Mouse (Mus musculus): ENCODE results near the gene Gpr3.

Gpr3 gene

GRCm38 (mm10) chr4:133198337-133199180 lies 13.8 kb downstream of the Gpr3 start:
- DNase-seq (ENCODE audit: low spot score in 2 of 2), result no peak

GRCm38 (mm10) chr4:133197801-133198286 lies 14.5 kb downstream of the Gpr3 start:
- no peak for DNase-seq (ENCODE audit: low spot score in 2 of 2)

GRCm38 (mm10) chr4:133197355-133197754 lies 15.0 kb downstream of the Gpr3 start:
- DNase-seq (ENCODE audit: low spot score in 2 of 2), result no peak

- DNase-seq (ENCODE audit: low spot score in 2 of 2), result peak in 1 of 2 experiments; percentile 50
Observed at GRCm38 (mm10) chr4:133196852-133197251, 15.5 kb downstream of the Gpr3 start.

- no peak for DNase-seq (ENCODE audit: low spot score in 2 of 2)
Observed at GRCm38 (mm10) chr4:133196136-133196535, 16.2 kb downstream of the Gpr3 start.

GRCm38 (mm10) chr4:133195014-133195413 lies 17.3 kb downstream of the Gpr3 start:
- no peak for DNase-seq (ENCODE audit: low spot score in 2 of 2)

DNA sequence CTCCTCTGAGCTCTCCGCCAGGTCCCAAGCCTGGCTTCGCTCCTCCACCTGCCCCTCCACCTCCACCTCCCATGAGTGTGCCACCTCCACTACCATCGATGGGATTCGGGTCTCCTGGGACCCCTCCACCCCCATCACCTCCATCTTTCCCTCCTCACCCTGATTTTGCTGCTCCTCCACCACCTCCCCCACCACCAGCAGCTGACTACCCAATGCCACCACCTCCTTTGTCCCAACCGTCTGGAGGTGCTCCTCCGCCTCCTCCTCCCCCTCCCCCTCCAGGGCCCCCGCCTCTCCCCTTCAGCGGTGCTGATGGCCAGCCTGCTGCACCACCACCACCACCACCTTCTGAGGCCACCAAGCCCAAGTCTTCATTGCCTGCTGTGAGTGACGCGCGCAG lies 17.9 kb downstream of the Gpr3 start:
- DNase-seq (ENCODE audit: low spot score in 2 of 2), result no peak

DNA sequence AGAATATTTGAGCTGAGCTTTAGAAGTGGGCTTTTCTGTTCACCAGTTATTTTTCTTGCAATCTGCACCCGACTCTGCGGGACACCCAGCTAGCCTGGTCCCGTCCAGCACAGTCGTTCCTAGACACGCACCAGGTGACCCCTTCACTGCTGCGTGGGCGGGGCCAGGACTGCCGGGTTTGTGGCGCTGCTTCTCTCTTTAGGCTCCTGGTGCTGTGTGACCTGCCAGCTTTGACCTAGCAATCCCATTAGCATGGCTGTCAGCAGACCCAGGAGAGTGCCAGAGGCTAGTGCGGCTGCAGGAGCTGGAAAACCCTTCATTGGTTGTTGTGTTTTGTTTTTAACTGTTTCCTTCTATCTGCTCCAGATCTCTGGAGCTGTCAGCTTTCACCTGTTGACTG lies 22.9 kb downstream of the Gpr3 start:
- no peak for DNase-seq (ENCODE audit: low spot score in 2 of 2)

DNA sequence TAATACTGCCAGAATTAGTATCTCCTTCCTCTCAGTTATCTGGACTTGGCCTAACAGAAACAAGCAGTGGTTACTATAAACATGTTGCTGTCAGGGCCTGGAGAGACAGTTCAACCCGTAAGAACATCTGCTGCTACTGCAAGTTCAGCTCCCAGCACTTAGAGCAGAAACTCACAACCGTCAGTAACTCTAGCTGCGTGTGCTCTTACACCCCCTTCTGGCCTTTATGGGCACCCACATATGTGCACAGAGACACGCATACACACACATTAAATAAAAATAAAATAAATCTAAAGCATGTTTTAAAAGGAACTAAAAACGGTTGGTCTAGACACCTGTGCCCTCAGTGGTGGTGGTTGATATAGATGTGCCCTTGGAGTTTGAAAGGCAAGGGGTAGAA lies 25.5 kb downstream of the Gpr3 start:
- DNase-seq (ENCODE audit: low spot score in 2 of 2), result no peak

DNA sequence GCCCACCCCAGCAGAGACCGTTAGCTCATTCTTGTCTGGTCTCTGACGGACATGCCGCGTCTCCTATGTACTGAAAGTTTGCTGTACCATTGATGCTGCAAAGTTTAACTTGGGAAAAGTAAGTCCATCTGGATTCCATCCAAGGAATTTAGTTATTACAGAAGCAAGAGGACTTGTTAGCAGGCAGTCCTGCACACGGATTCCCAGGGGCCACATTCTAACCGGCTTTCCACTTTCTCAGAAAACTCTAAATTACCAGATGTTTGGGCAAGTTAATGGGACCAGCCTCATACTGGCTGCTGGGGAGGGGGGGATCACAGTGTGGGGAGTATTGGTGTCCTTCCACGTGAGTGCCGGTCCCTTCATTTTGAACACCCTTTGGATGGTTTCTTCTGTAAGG lies 26.4 kb downstream of the Gpr3 start:
- no peak for DNase-seq (ENCODE audit: low spot score in 2 of 2)

DNA sequence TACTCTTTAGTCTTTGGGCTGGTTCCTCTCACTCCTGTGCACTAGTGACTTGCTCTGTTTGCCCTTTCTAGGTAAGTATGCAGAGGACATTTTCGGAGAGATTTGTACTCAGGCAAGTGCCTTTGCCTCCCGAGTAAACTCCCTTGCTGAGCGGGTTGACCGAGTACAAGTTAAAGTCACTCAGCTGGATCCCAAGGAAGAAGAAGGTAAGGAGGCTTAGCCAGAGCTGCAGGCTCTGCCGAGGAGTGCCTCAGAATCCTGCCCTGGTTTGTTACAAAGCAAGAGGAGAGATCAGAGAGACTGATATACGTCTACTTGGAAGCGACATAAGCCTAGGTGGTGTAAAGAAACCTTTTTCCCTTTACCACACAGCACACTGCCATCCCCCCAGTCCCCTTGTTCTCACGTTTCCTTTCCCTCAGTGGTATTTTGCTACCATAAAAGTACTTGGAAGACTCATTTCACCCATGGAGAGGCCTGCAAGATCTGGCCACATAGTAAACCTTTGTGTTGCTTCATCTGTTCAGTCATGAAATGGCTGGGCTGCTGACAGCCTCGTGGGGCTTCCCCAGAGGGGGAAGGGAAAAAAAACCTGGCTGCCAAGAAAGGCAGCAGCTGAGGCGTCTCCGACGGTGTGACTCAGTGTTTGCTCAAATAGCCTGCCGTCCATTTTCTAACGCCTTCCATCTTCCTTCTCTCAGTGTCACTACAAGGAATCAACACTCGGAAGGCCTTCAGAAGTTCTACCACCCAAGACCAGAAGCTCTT lies 27.3 kb downstream of the Gpr3 start:
- peak in 1 of 2 experiments; percentile 50 for DNase-seq (ENCODE audit: low spot score in 2 of 2)

GRCm38 (mm10) chr4:133184031-133184897 lies 28.1 kb downstream of the Gpr3 start:
- DNase-seq (ENCODE audit: low spot score in 2 of 2), result no peak

- DNase-seq (ENCODE audit: low spot score in 2 of 2), result no peak
Observed at GRCm38 (mm10) chr4:133182439-133183033, 29.8 kb downstream of the Gpr3 start.

GRCm38 (mm10) chr4:133179258-133179657 lies 33.1 kb downstream of the Gpr3 start:
- DNase-seq (ENCODE audit: low spot score in 2 of 2), result no peak

- DNase-seq (ENCODE audit: low spot score in 2 of 2), result no peak
Observed at GRCm38 (mm10) chr4:133178305-133178704, 34.0 kb downstream of the Gpr3 start.

GRCm38 (mm10) chr4:133176761-133177403 lies 35.5 kb downstream of the Gpr3 start:
- no peak for DNase-seq (ENCODE audit: low spot score in 2 of 2)

DNA sequence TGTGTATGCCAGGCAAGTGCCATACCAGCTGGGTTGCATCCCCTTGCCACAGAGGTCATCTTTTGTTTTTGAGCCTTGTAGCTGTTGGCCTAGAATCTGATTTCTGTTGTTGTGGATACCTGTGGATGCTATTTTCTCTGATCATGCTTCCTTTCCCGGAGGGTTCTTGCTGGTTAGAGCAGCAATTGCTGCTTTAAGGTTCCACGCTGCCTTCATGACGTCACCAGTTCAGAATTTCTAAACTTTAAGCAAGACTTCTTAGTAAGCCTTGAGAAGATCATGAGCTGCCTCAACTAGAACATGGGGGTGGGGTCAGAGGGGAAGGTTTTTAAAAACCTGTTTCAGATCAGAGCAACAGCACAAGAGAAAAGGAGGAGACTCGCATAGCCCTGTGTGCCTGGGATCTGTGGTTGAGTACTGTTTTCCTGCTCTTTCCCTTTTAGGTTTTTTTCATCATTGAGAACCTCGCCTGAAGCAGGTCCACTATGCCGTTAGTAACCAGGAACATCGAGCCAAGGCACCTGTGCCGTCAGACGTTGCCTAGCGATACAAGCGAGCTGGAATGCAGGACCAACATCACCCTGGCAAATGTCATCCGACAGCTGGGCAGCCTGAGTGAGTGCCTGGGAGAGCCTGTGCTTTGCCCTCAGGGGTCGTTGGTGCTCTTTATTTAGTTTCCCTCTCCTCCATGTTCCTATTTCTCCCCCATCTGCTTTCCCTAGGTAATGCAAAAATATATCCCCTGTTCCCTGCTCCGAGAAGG lies 36.2 kb downstream of the Gpr3 start:
- no peak for DNase-seq (ENCODE audit: low spot score in 2 of 2)

GRCm38 (mm10) chr4:133175274-133175673 lies 37.1 kb downstream of the Gpr3 start:
- DNase-seq (ENCODE audit: low spot score in 2 of 2), result no peak

DNA sequence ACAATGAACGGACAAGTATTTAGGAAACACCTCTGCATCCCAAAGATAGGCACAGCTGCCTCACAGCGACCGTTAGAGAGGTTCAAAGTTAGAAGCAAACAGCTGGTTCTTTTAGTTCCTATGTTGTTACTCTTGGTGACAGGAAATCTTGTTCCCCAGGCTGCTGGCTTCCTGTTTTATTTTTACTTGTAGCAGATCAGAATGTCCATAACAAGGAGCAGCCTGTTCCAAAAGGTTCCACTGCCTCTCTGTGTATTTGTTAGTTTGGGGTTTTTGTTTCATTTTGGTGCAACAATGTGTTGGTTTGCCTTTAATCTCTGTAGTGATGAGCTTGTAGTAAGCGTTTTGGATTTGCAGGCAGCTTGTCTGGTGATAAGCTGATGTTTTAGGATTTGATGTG lies 38.0 kb downstream of the Gpr3 start:
- DNase-seq (ENCODE audit: low spot score in 2 of 2), result no peak

GRCm38 (mm10) chr4:133172451-133172850 lies 39.9 kb downstream of the Gpr3 start:
- DNase-seq (ENCODE audit: low spot score in 2 of 2), result no peak
